Mouse (Mus musculus) left cerebral cortex, postnatal 25 days (tissue): ENCODE data around the gene Ptch1. TPM values are rescaled to one million over a fixed set of nuclear protein-coding genes. Genes with fewer than 3 reads are reported as not detected.

Experiments
- DNase-seq, 2 experiments: peaks; one replicate each; pipeline ENCODE4 v3.0.0; 2022; ENCODE audit warnings: low spot score in 2 of 2, mixed read lengths in 1 of 2
- intact Hi-C: fragments of 180-260 bp; cut with DNase I; formaldehyde crosslinking; loops from one replicate; pipeline ENCODE4 v1.15.1; 2025
- total RNA-seq, 2 experiments: library from RNA; stranded (reverse); gene quantifications; 2 replicates each; pipeline ENCODE4 v1.2.3; 2021

Ptch1 gene
- total RNA-seq, result 10 to 100 TPM; 44.5 to 48.0 TPM

DNA sequence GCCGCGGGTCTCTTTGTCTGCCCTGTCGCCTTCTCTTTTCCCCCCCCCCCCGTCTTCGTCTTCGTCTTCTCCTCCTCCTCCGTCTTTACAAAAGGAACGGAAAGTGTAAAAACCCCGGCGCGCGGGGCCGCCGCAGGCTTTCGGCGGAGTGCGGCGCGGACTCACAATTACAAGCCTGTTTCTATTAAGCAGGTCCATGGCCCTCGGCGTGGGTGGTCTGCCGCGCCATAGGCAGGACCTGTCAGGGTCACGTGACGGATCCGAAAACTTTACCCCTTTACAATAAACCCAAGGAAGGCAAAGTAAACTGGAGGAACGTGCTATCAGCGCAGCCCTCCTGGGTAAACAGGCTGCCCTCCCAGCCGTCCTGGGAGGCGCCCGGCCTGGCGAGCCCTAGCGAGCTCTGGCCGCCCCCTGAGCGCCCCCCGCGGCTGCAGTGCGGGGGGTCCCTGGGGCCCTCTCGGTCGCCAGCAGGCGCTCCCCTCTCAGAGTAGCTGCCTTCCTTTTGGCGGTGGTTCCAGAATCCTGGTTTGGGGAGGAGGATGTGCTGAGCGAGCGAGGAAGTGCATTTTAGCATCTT, at the start of gene Ptch1:
Gene Ptch1 (minus strand): TSS at position 343 of the 580 bp plus-strand sequence.
- intact Hi-C loops, result loop anchor here (5.0 kb wide), 1 partner anchor 124 kb away; no protein-coding TSS in a partner anchor
- peak; percentile 39 to 42 for DNase-seq

DNA sequence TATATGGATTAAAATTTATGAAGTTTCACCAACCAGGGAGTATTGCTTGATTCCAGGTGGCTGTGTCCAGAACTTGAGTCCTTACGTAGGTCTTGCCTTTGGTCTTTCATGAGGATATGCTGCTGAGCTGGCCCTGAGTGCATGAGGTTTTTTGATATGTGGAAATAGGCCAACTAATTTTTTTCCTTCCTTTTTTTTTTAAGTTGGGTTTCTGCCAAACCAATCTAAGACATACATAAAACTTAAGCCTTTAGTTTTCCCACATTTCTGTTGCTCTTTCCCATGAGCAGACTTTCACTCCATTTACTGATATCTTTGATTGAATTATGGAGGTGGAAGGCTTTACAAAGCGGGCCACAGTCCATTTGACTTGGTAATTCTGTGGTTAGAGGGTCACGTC, 47.9 kb upstream of the Ptch1 start:
- intact Hi-C loops, result no loop called here
- DNase-seq, result no peak

DNA sequence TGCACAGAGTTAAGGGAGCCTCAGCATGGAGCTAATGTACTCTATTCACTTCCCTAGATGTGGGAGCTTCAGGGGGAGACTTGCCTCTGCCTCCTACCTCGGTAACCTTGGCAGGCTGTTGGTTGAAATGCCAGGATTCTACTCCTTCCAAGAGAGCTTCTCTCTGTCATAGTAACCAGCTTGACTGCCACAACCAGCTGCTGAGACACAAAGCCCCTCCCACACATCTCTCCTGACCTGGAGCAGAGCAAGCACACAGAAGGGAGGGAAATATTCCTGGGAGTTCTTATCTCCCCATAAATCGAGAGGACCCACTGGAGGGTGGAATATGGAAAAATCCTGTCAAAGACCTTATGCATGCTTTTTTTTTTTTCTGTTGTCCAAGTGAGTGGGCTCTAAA, 39.8 kb upstream of the Ptch1 start:
- DNase-seq, result no peak
- intact Hi-C loops, result no loop called here

DNA sequence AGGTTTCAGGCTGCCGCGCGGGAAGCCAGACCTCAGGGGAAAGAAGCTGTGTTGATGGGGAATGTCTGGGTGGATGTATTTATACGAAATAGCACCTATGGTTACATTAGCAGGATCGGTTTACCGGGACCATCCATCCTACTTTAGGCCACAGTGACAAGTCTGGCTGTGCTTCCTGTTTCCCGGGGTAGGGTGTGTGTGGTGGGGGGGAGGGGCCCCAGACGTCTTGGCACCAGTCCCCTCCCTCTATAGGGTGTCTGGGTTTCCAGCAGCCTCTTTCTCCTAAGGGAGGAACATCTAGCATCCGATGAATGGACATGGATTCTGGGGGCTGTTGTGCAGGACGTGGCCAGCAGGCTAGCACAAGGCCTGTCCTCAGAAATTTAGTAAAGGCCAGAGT, 36.3 kb upstream of the Ptch1 start:
- intact Hi-C loops, result no loop called here
- DNase-seq, result no peak

DNA sequence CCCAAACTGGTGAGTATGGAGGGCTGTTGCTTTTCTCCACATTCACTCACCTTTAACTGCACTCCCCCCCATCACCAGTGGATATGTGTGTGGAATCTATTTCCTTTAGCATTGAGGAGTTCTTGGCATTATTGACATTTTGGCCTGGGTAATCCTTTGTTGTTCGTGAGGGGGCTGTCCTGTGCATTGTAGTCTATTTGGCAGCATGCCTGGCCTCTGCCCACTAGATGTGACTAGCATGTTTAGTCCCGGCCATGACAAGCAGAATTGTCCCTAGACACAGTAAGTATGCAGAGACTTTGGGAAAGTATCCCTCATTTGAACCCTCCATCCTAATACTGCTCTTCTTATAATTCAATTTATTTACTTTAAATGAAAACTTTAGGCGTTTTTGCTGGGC, 24.2 kb upstream of the Ptch1 start:
- intact Hi-C loops, result no loop called here
- DNase-seq, result no peak

DNA sequence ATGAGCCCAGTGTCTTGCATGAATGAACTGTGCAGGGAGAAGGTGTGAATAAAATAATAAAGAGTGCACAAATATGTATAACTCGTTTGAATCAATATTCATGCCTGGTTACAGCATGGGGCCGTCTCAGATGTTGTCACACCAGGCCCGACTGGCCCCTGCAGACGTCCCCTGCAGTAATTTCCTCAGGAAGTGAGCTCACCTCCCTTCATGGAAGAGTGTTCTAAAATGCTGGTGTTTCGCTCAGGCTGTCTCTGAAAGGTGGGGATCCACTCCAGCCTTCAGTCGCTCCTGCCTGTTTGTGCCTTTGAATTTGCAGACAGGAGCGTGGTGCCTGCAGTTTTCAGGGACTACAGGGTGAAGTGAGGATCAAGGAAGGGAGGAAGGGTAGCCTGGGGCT, 22.5 kb upstream of the Ptch1 start:
- intact Hi-C loops, result no loop called here
- no peak for DNase-seq

DNA sequence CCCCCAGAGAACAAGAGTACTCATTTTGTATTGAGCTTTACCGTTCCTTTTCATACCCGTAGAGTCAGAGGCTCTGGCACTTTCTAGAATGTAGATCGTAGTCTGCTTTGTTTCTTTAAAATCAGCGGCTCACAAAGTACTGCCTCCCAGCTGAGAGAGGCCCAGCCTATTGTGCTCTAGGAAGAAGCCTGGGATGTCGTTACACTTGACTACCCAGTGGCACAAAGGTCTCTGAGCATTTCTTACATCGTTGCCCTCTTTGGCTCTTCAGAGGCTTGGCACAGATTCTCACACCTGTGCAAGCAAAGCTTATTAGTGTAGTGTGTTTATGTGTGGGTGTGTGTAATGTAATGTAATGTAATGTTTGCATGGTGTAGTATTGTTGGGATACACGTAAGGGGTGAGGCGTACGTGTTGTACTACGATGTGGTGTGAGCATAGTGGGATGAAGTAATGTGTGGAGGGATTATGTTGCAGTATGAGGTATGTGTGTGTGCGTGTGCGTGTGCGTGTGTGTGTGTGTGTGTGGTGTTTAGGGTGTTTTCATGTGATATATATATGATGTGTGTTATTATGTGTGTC, 20.2 kb upstream of the Ptch1 start:
- DNase-seq, result no peak
- intact Hi-C loops, result no loop called here

DNA sequence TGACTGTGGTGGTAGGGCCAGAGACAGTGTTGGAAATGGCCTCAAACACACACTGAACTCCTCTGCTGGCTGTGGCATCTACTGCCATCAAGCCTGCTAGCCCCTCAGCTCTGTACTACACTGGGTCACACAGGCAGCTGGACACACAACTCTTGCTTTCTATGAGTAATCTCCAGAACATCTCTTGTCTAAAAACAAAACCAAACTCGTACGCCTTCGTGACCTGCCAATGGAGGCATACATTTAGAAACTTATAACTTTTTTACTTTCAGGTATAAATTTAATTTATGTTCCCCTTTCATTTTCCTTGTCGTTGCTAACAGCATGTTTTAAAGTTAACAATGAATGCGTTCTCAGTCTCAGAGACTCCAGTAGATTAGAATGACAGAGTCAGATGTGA, 19.4 kb upstream of the Ptch1 start:
- intact Hi-C loops, result no loop called here
- no peak for DNase-seq

DNA sequence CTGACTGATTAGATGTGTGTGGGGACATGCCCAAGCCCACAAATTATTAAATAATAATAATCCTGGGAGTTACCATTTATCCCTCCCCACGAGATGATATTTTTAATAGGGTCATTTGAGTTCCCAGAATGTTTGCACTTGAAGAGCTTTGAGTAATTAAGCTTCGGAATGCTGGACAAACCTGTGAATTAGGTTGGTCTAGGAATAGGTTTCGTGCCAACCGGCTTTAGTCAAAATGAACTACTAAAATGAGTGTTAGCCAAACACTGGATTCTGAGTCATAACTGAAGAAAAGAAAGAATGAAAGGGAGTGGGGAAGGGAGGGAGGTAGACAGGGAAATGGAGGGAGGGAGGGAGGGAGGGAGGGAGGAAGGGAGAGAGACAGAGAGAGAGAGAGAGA, 1.2 kb upstream of the Ptch1 start:
- no peak for DNase-seq
- intact Hi-C loops, result loop anchor here (5.0 kb wide), 1 partner anchor 123 kb away; no protein-coding TSS in a partner anchor

DNA sequence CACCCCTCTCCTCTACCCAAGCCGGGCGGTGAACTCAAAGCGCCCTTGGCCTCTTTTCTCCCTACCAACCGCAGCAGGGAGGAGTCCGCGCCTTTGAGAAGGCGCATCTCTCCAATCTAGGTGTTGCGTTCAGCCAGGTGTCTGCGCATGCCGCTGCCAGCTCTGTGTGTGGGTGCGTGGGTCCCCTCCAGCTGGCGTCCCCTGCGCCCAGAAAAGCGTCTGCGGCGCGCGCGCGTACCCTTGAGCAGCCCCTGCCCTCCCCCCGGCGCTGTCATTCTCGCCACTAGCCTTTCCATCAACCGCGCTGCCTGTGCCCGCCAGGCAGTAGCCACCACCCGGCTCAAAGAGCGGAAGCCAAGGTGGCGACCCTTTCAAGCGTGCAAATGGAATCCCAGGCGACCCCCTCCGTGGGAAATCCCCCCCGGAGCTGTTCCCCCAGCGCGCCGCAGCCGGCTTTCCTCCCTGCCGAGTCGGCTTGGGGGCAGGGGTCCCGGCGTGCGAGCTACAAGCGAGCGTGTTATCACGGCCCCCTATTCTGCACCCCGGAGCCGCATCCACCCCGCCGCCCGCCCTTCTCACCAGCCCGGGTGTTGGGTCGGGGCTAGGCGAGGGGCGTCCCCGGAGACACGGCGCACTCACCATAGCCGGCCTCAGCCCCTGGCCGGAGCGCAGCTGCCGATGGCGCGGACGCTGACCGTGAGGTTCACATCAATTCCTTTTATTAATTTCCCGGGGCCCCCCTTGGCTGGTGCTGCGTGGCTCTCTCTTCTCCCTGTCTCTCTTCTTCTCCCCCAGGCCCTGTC, 744 bp downstream of the Ptch1 start:
- intact Hi-C loops, result loop anchor here (5.0 kb wide), 1 partner anchor 125 kb away; no protein-coding TSS in a partner anchor
- DNase-seq, result peak; percentile 68

DNA sequence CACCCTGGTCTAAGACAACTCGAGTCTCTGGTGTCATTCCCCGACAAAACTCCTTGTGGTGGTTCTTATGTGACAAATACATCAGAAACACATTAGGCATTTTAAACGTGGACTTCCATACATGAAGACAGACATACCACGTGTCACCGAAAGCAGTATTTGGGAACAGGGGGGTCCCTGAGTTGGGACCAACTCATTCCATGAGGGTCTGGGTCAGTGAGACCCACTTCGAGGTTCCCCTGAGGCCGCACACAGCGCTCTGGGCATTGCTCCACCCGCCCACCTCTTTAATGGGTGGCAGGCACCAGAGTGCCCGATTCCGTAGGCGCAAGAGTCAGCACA, 1.3 kb downstream of the Ptch1 start:
- intact Hi-C loops, result loop anchor here (5.0 kb wide), 1 partner anchor 125 kb away; no protein-coding TSS in a partner anchor
- DNase-seq, result no peak

DNA sequence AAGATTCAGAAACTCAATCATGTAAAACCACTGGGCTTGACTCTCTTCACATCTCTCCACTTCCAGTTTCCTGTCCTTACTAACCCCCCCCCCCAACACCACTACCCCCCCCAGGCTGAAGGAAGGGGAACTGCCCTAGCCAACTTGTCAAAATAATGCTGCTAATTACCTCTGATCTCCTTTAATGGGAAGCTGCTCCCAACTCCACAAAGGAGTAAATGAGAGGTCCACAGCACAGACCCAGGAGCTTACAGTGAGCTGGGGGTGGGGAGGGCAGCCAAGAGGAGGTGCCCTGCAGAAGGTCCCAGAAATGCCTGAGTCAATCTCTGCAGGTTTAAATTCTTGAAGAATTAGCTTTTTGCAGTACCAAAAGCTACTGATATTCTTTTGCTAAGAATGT, 2.9 kb downstream of the Ptch1 start:
- intact Hi-C loops, result loop anchor here (5.0 kb wide), 1 partner anchor 127 kb away; no protein-coding TSS in a partner anchor
- DNase-seq, result no peak

DNA sequence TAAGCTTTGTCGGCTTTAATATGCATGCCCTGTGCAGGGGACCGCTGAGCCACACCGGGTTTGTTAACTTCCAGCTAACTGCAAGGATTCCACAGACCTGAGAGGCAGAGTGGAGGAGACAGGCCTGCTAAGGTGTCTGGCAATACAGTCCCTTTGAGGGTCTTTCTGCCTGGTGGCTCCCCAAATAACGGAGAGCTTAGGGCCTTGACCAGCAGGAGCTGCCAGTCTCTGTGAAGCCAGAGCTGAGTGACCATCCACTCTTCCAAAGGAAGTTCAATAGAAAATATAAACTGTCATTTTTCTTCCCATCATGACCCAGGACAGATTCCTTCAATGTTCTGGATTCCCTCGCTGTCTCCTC, 4.0 kb downstream of the Ptch1 start:
- intact Hi-C loops, result loop anchor here (5.0 kb wide), 4 partner anchors 73 to 593 kb away; partner anchors contain the start of gene Habp4
- no peak for DNase-seq

DNA sequence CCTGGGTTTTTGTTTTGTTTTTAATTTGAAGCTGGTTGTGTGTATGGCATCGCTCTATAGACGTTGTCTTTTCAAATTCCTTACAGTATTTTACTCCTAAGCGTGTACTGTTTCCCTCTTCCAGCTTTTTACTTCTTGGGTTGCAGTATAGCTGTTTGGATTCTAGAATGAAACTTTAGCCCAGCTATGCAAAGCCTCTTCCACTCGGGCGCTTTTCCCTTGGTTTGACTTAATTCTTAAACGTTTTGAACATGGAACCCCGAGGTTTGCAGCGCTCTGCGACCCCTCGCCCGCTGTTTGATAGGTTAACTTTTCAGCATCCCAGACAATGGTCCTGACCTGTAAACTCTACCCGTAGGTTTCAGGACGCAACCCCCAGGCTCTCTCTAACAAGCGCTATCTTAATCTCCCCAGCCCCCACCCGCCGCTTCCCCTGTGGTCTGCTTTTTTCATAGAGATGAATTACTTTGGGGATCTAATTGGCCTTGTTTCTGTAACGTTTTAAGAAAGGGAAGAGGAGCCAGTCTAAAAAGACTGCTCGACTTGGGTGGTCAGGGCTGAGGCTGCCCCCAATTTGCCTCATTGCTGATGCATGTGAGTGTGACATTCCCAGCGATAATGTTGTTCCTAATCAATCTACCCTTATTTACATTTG, 4.5 kb downstream of the Ptch1 start:
- DNase-seq, result no peak
- intact Hi-C loops, result loop anchor here (1.0 to 5.0 kb wide), 5 partner anchors 73 to 593 kb away; partner anchors contain the start of genes Ercc6l2 and Habp4

DNA sequence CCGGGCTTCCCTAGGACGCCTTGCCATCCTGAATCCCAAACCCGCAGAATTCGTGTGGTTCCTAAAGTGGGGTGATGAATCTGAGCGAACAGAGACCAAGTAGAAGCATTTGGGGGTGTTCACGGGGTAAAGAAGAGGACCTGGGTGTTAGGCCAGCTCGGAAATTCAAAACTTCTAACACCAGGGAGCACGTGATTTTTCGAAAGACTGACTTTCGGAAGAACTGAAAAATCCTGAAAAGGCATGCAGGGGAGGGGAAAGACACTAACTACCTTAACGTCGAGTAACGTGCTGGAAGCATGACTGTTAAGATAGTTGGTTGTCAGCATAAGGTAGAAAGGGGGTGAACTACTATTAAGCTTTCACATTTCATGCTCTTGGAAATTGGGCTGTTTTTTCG, 5.1 kb downstream of the Ptch1 start:
- intact Hi-C loops, result loop anchor here (1.0 to 5.0 kb wide), 5 partner anchors 74 to 594 kb away; partner anchors contain the start of genes Ercc6l2 and Habp4
- no peak for DNase-seq

DNA sequence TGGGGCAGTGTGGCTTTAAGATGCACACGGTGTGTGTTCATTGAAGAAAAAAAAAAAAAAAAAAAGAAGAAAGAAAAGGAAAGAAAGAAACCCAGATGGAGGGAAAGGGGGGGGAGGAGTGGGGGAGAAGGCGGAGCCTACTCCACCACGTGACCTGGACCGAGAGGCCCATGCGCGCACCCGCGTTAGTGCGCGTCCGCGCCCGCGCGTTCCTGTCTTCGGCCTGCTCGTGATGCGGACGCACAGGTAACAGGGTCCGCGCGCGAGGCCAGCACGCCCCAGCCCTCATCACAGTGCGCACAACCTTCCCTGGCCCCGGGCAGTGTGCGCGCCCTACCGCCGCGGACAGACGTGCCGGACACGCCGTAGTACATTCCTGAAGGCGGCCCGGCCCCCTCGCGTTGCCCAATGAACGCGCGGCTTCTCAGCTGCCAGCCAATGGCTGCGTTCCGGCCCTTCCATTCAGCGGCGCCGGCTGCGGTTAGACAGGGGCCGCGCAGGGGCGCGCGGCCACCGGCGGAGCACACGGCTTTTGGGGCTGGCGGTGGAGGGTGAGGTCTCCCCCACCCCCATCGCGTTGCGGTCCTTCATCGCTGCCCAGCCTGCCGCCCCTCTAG, 5.6 kb downstream of the Ptch1 start:
- intact Hi-C loops, result loop anchor here (1.0 to 5.0 kb wide), 6 partner anchors 75 to 595 kb away; partner anchors contain the start of genes Ercc6l2 and Habp4
- peak; percentile 95 to 97 for DNase-seq

DNA sequence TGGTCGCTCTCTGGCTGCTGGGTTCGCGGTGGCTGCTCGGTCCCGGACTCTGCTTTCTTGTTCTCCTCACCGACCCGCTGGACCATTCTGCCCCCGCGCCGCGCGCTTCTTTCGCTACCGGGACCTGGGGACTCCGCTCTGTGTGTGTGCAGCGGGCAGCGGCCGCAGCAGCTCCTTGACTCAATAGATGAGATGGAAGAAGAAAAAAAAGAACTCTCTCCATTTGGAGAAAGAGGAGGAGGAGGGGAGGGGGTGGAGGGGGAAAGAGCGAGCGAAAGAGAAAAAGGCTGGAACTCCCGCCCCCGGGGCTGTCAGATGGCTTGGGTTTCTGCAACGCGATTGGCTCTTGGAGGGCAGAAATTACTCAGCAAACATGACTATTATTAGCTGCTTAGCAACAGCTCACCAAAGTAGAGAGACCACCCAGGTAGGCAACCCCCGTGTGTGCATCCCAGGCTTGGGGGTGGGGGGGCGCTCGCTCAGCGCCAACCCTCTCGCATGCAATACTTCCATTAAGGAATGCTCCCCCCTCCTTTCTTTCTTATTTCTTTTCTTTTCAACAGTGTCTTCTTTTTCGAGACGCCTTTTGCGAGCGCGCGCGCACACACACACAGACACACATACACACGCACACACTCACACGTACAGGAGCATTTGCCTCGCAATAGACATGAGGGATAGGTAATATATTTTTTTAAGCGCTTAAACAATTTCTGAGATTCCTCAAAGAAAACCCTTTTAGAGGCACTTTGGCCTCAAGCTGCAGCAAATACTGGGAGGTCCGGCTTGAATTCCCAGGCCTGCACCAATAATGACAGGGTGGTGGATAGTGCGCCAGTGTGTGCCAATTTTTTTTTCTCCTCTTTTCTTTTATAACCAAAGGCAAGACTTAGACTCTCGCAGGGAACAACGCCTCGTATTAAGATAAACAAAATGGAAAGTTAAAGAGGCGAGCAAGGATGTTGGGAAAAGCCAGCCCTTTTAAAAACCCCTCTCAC, 7.1 kb downstream of the Ptch1 start:
- intact Hi-C loops, result loop anchor here (2.0 to 5.0 kb wide), 5 partner anchors 76 to 596 kb away; partner anchors contain the start of gene Habp4

DNA sequence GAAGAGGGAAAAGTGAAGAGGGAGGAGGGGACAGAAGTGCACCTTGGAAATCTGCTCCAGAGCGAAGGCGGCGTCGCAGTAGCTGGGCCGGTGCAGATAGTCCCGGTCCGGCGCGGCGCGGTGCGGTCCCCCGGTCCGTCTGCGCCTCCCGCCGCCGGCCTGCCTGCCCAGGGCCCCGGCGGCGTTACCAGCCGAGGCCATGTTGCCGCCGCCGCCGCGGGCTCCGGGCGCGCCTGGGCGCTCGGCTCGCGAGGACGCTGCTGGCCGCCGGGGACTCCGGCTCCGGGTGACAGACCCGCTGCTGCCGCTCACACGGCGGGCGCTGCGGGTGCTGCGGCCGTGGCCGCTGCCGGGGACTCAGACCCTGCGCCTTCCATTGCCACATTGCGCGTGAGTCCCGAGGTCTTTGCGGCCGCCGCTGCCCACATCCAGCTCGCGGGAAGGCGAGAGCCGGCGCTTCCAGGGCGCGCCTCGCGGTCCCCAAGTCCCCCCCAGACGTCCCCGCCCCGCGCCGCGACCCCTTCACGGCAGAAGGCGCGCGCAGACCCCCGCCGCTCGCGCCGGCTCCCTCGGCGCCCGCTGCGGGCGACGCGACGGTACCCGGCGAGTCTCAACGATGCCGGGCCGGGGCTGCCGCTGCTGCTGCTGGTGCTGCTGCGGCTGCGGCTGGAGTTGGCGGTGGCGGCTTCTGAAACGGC, 7.9 kb downstream of the Ptch1 start:
- DNase-seq, result peak; percentile 40 to 57
- intact Hi-C loops, result loop anchor here (2.0 to 5.0 kb wide), 5 partner anchors 77 to 597 kb away; partner anchors contain the start of gene Habp4

More for the DNA sequence above, 7.1 kb downstream of the Ptch1 start:
- peak; percentile 91 to 95 for DNase-seq
